Mouse (Mus musculus) limb, embryonic 11.5 days (tissue): ENCODE measurements around the gene Gorasp1. TPM values are rescaled to one million over a fixed set of nuclear protein-coding genes. Genes with fewer than 3 reads are reported as not detected.

Experiments used
- ATAC-seq: fragments of 200-750 bp; cut with Nextera tagmentation; 2 replicates; pipeline ENCODE4 v1.8.0; 2017; ENCODE audit warnings: low read depth; ENCODE audit not compliant: insufficient number of reproducible peaks, low FRiP score, low TSS enrichment
- DNase-seq: peaks from one replicate; pipeline ENCODE4 v3.0.0-alpha.2; 2015; ENCODE audit warnings: low spot score
- H3K27ac ChIP-seq: fragments of 300-500 bp; sonication (generic); replicated peaks from 2 replicates; pipeline ENCODE4 v1.5.1; 2014; ENCODE audit warnings: low read depth, mild to moderate bottlenecking, low read length
- H3K27me3 ChIP-seq: fragments of 300-500 bp; sonication (generic); 2 replicates; pipeline ENCODE4 v1.6.1; 2014; ENCODE audit warnings: mild to moderate bottlenecking, low read length, mixed read lengths; ENCODE audit not compliant: control insufficient read depth, insufficient read depth
- H3K36me3 ChIP-seq: fragments of 300-500 bp; sonication (generic); 2 replicates; pipeline ENCODE4 v1.6.1; 2014; ENCODE audit warnings: mild to moderate bottlenecking, low read length, moderate library complexity, mixed read lengths; ENCODE audit not compliant: control insufficient read depth, insufficient read depth
- H3K4me1 ChIP-seq: fragments of 300-500 bp; sonication (generic); 2 replicates; pipeline ENCODE4 v1.6.1; 2014; ENCODE audit warnings: low read length, mixed read lengths; ENCODE audit not compliant: control insufficient read depth, insufficient read depth
- H3K4me2 ChIP-seq: fragments of 300-500 bp; sonication (generic); 2 replicates; pipeline ENCODE4 v1.6.1; 2014; ENCODE audit warnings: low read depth, mild to moderate bottlenecking, moderate library complexity; ENCODE audit not compliant: severe bottlenecking
- H3K4me3 ChIP-seq: fragments of 300-500 bp; sonication (generic); 2 replicates; pipeline ENCODE4 v1.5.1; 2014; ENCODE audit warnings: low read depth, low read length
- H3K9ac ChIP-seq: fragments of 300-500 bp; sonication (generic); 2 replicates; pipeline ENCODE4 v1.6.1; 2014; ENCODE audit warnings: mild to moderate bottlenecking, low read length
- H3K9me3 ChIP-seq: fragments of 300-500 bp; sonication (generic); 2 replicates; pipeline ENCODE4 v1.6.1; 2016; ENCODE audit warnings: low read length; ENCODE audit not compliant: control insufficient read depth
- WGBS: fragments of 180-500 bp; shearing (Covaris S2); extraction: QIAGEN DNeasy Blood & Tissue Kit; methylation state at CpG from one replicate; pipeline ENCODE4 v1.1.7; 2014; 5-methylcytosine and 5-hydroxymethylcytosine counted together
- polyA plus RNA-seq: library from polyadenylated mRNA; unstranded; fragments of >200 nt; fragmentation: Nextera tagmentation; extraction: Ambion mirVana; gene quantifications from 2 replicates; pipeline ENCODE4 v1.2.1, GENCODE M21; 2014

The Gorasp1 gene
- polyA plus RNA-seq, 1 experiment from 2014 or later = 23.3 TPM

GRCm38 (mm10) chr9:119908708-119909107 lies 28.7 kb downstream of the Gorasp1 start:
- Histone ChIP-seq H3K36me3 (peaks cover 23% of the 10 kb centered on the region), H3K4me1 (no peaks in the 10 kb centered on the region), H3K9me3 (no peaks in the 10 kb centered on the region), H3K4me3 (no peak overlapping the region), H3K27ac (no peak overlapping the region), H3K4me2 (no peak overlapping the region), H3K9ac (no peak overlapping the region), H3K27me3 (no peaks in the 10 kb centered on the region)
- ATAC-seq (no peak), DNase-seq (no peak)
- 93% methylated on average over 3 of the region's 3 CpGs for WGBS

- H3K4me1 ChIP-seq = no peaks in the 10 kb centered on the region
- H3K27ac ChIP-seq = no peak overlapping the region
- 86% methylated on average over 12 of the region's 12 CpGs for WGBS
- DNase-seq = no peak
- no peaks in the 10 kb centered on the region for H3K9me3 ChIP-seq
- H3K9ac ChIP-seq = no peak overlapping the region
- no peak overlapping the region for H3K4me2 ChIP-seq
- H3K4me3 ChIP-seq = no peak overlapping the region
- H3K36me3 ChIP-seq = peaks cover 6% of the 10 kb centered on the region
- H3K27me3 ChIP-seq = no peaks in the 10 kb centered on the region
- ATAC-seq = no peak
These were observed 34.8 kb downstream of the Gorasp1 start for GRCm38 (mm10) chr9:119902410-119903151.

GRCm38 (mm10) chr9:119899446-119899845 lies 37.9 kb downstream of the Gorasp1 start:
- Histone ChIP-seq H3K4me2 (no peak overlapping the region), H3K27ac (no peak overlapping the region), H3K9me3 (no peaks in the 10 kb centered on the region), H3K27me3 (no peaks in the 10 kb centered on the region), H3K9ac (no peak overlapping the region), H3K4me3 (no peak overlapping the region), H3K36me3 (peaks cover 2% of the 10 kb centered on the region), H3K4me1 (peaks cover 7% of the 10 kb centered on the region)
- WGBS = 88% methylated on average over 2 of the region's 2 CpGs
- no peak for ATAC-seq
- no peak for DNase-seq

- H3K4me2 ChIP-seq = peak overlapping the region; percentile 91
- no peaks in the 10 kb centered on the region for H3K9me3 ChIP-seq
- no peaks in the 10 kb centered on the region for H3K27me3 ChIP-seq
- peak overlapping the region; percentile 61; the same call in 1 of the 2 replicates for H3K27ac ChIP-seq
- peaks cover 7% of the 10 kb centered on the region for H3K4me1 ChIP-seq
- H3K9ac ChIP-seq = peak overlapping the region; percentile 83
- 2% methylated on average over 50 of the region's 71 CpGs for WGBS
- H3K36me3 ChIP-seq = no peaks in the 10 kb centered on the region; the same call in 1 of the 2 replicates
- peak overlapping the region; percentile 91 for H3K4me3 ChIP-seq
- peak; percentile 66 for ATAC-seq
- no peak for DNase-seq
These were observed 42.2 kb downstream of the Gorasp1 start for GRCm38 (mm10) chr9:119895040-119895721.

DNA sequence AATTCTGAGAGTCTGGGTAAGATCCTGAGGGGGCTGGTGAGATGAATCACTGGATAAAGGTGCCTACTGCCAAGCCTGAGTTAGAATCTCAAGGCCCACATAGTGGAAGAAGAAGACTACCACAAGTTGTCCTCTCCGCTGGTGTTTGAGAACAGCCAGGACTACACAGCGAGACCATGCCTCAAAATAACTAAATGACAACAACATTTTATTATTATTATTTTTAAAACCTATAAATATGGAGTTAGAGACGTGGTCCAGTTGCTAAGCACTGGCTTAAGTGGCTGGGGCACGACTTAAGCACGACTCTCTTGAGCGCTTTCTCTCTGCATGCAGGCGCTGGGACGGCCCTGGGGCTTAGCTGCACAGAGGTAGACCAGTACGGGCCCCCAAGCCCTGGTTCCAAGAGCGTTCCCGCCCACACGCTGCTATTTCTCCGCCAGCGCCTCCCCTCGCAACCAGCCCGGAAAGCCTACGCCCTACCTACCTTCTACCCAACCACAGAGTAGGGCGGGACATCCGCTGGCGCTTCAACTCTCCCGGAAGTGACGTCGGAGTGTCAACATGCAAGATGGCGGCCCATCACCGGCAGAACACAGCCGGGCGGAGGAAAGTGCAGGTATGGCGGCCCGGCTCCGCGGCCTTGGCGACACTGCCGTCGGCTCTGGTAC lies 42.9 kb downstream of the Gorasp1 start, which contains the start of gene Wdr48:
Wdr48 (plus strand) TSS at position 540 of the 671 bp plus-strand sequence.
- peak within 1 kb of the TSS; percentile 91 for H3K4me2 ChIP-seq
- H3K4me1 ChIP-seq = peaks cover 7% of the 10 kb centered on the region
- WGBS = 4% methylated on average over 34 of the region's 34 CpGs
- peak within 1 kb of the TSS; percentile 83 for H3K9ac ChIP-seq
- H3K27ac ChIP-seq = peak within 1 kb of the TSS; percentile 61; the same call in 1 of the 2 replicates
- H3K9me3 ChIP-seq = no peaks in the 10 kb centered on the region
- peak within 1 kb of the TSS; percentile 91 for H3K4me3 ChIP-seq
- peak; percentile 98 for ATAC-seq
- H3K36me3 ChIP-seq = no peaks in the 10 kb centered on the region; the same call in 1 of the 2 replicates
- H3K27me3 ChIP-seq = no peaks in the 10 kb centered on the region
- peak; percentile 98 for DNase-seq

GRCm38 (mm10) chr9:119893881-119894280 lies 43.5 kb downstream of the Gorasp1 start:
- H3K27me3 ChIP-seq = no peaks in the 10 kb centered on the region
- H3K36me3 ChIP-seq = no peaks in the 10 kb centered on the region; the same call in 1 of the 2 replicates
- H3K27ac ChIP-seq = no peak overlapping the region
- peak overlapping the region; percentile 48; the same call in 1 of the 2 replicates for H3K4me2 ChIP-seq
- H3K4me1 ChIP-seq = peaks cover 9% of the 10 kb centered on the region
- DNase-seq (no peak), ATAC-seq (no peak)
- no peak overlapping the region for H3K4me3 ChIP-seq
- H3K9ac ChIP-seq = no peak overlapping the region; the same call in 1 of the 2 replicates
- H3K9me3 ChIP-seq = no peaks in the 10 kb centered on the region
- WGBS = 82% methylated on average over 5 of the region's 5 CpGs

GRCm38 (mm10) chr9:119890692-119891091 lies 46.7 kb downstream of the Gorasp1 start:
- Histone ChIP-seq H3K4me1 (peaks cover 7% of the 10 kb centered on the region), H3K4me2 (no peak overlapping the region), H3K4me3 (no peak overlapping the region), H3K9ac (no peak overlapping the region), H3K27ac (no peak overlapping the region), H3K36me3 (no peaks in the 10 kb centered on the region), H3K27me3 (no peaks in the 10 kb centered on the region), H3K9me3 (no peaks in the 10 kb centered on the region)
- WGBS = 48% methylated on average over 2 of the region's 2 CpGs
- ATAC-seq (no peak), DNase-seq (peak; percentile 52)

DNA sequence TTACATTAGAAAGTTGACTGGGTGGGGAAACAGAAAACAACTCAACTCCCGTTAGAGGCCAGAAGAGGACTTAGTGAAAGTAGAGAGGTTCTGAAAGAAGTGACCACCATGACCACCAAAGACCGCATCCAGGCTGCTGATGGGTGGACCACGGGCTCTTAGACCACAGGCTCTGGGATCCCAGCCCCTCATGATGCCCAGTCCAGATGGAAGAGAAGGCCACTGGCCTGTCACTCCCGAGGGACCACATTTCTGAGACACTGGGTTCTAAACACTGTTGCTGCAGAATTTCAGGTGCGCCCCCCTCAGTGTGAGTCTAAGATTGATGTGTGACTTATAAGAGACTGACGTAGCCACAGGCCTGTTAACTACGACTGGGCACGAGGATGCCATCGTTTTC lies 47.9 kb downstream of the Gorasp1 start:
- ATAC-seq (no peak), DNase-seq (no peak)
- Histone ChIP-seq H3K4me2 (no peak overlapping the region), H3K4me1 (0 out of 2 replicates have a peak, but pooled peaks cover 3% of the 10 kb centered on the region), H3K9ac (no peak overlapping the region), H3K4me3 (no peak overlapping the region), H3K36me3 (no peaks in the 10 kb centered on the region), H3K27me3 (no peaks in the 10 kb centered on the region), H3K9me3 (no peaks in the 10 kb centered on the region), H3K27ac (no peak overlapping the region)
- 88% methylated on average over 9 of the region's 9 CpGs for WGBS
